Mouse (Mus musculus) frontal cortex, postnatal 36 days (tissue): ENCODE measurements around the gene Bud13.
"Not testable (repeated sequence)": the region's sequence is repeated elsewhere in the genome, so short reads cannot be mapped to it uniquely, and the experiment has no call there.

ENCODE experiments used
- DNase-seq, 2 experiments: peaks; one replicate each; pipeline ENCODE4 v3.0.0; 2022; ENCODE audit warnings: low spot score in 2 of 2

The Bud13 gene

GRCm38 (mm10) chr9:46302142-46302541 lies 19.3 kb downstream of the Bud13 start:
- peak; percentile 37 to 68 for DNase-seq

GRCm38 (mm10) chr9:46309121-46309520 lies 26.3 kb downstream of the Bud13 start:
- no peak for DNase-seq

- peak; percentile 63 to 70 for DNase-seq
These were observed 31.7 kb downstream of the Bud13 start for GRCm38 (mm10) chr9:46314507-46314906.

GRCm38 (mm10) chr9:46314921-46315320 lies 32.1 kb downstream of the Bud13 start:
- no peak for DNase-seq

GRCm38 (mm10) chr9:46315807-46316365 lies 33.1 kb downstream of the Bud13 start:
- peak; percentile 30 to 53 for DNase-seq

GRCm38 (mm10) chr9:46316388-46316787 lies 33.6 kb downstream of the Bud13 start:
- DNase-seq: no peak

- no peak for DNase-seq
These were observed 34.1 kb downstream of the Bud13 start for GRCm38 (mm10) chr9:46316909-46317308.

- no peak for DNase-seq
These were observed 35.1 kb downstream of the Bud13 start for GRCm38 (mm10) chr9:46317957-46318356.

- DNase-seq: not testable (repeated sequence)
These were observed 37.1 kb downstream of the Bud13 start, which contains the start of gene 4931429L15Rik for GRCm38 (mm10) chr9:46319886-46320285. Gene 4931429L15Rik, minus strand, starts transcription at chr9:46319986.

GRCm38 (mm10) chr9:46320461-46320860 lies 37.7 kb downstream of the Bud13 start:
- no peak for DNase-seq

- DNase-seq: no peak
These were observed 44.0 kb downstream of the Bud13 start for GRCm38 (mm10) chr9:46326694-46327405.

GRCm38 (mm10) chr9:46327706-46328571 lies 45.1 kb downstream of the Bud13 start:
- DNase-seq: no peak

GRCm38 (mm10) chr9:46328572-46329249 lies 45.9 kb downstream of the Bud13 start:
- peak; percentile 65 for DNase-seq

GRCm38 (mm10) chr9:46329250-46329648 lies 46.4 kb downstream of the Bud13 start:
- no peak for DNase-seq

- DNase-seq: no peak
These were observed 47.2 kb downstream of the Bud13 start for GRCm38 (mm10) chr9:46329801-46330585.

GRCm38 (mm10) chr9:46330586-46330895 lies 47.7 kb downstream of the Bud13 start:
- no peak for DNase-seq

GRCm38 (mm10) chr9:46331301-46331700 lies 48.5 kb downstream of the Bud13 start:
- no peak for DNase-seq

GRCm38 (mm10) chr9:46334471-46335025 lies 51.7 kb downstream of the Bud13 start:
- DNase-seq: no peak

- no peak for DNase-seq
These were observed 52.7 kb downstream of the Bud13 start for GRCm38 (mm10) chr9:46335461-46335995.

GRCm38 (mm10) chr9:46336294-46336693 lies 53.5 kb downstream of the Bud13 start:
- DNase-seq: not testable (repeated sequence)

- no peak for DNase-seq
These were observed 54.5 kb downstream of the Bud13 start for GRCm38 (mm10) chr9:46337331-46337730.
